Mouse (Mus musculus) midbrain, embryonic 12.5 days (tissue): ENCODE measurements at regions not wholly inside any gene's neighbourhood (a gene's known extent, or its start where the extent isn't known, plus 50 kb on each side); places are given as distances from the start of the nearest gene placed in this dataset.

ENCODE experiments used
- ATAC-seq: fragments of 200-750 bp; cut with Nextera tagmentation; 2 replicates; pipeline ENCODE4 v1.8.0; 2017; ENCODE audit warnings: low read depth, moderate TSS enrichment, moderate library complexity; ENCODE audit not compliant: low FRiP score
- H3K27ac ChIP-seq: fragments of 300-500 bp; sonication (generic); replicated peaks from 2 replicates; pipeline ENCODE4 v1.5.1; 2016; ENCODE audit warnings: mild to moderate bottlenecking
- H3K27me3 ChIP-seq: fragments of 300-500 bp; sonication (generic); 2 replicates; pipeline ENCODE4 v1.6.1; 2016; ENCODE audit warnings: mild to moderate bottlenecking
- H3K36me3 ChIP-seq: fragments of 300-500 bp; sonication (generic); 2 replicates; pipeline ENCODE4 v1.6.1; 2016
- H3K4me1 ChIP-seq: fragments of 300-500 bp; sonication (generic); 2 replicates; pipeline ENCODE4 v1.6.1; 2016
- H3K4me2 ChIP-seq: fragments of 300-500 bp; sonication (generic); replicated peaks from 2 replicates; pipeline ENCODE4 v1.6.1; 2016; ENCODE audit warnings: mild to moderate bottlenecking, moderate library complexity
- H3K4me3 ChIP-seq: fragments of 300-500 bp; sonication (generic); 2 replicates; pipeline ENCODE4 v1.5.1; 2016; ENCODE audit warnings: mild to moderate bottlenecking
- H3K9ac ChIP-seq: fragments of 300-500 bp; sonication (generic); replicated peaks from 2 replicates; pipeline ENCODE4 v1.6.1; 2016; ENCODE audit warnings: mild to moderate bottlenecking, moderate library complexity
- H3K9me3 ChIP-seq: fragments of 300-500 bp; sonication (generic); 2 replicates; pipeline ENCODE4 v1.6.1; 2016; ENCODE audit warnings: mild to moderate bottlenecking
- WGBS: fragments of 180-500 bp; shearing (Covaris S2); methylation state at CpG from one replicate; pipeline ENCODE4 v1.1.7; 2016; 5-methylcytosine and 5-hydroxymethylcytosine counted together

DNA sequence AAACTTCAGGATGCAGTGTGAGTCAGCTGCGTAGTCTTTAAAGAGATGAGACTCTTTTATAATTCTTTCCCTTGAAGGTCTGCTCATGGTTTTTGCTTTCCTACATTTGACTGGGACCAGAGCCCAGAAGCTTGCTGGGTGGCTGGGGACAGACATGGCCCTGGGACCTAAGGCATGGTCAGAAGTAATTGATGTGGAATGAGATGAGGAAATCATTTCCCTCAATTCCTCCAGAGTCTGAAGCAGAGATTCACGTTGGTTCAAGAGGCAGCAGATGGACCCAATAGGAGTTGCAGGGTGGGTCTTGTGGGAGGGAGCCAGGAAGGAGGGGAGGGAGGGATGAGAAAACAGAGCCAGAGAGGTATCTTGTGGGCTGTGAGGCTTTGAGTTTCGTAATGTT lies 473.9 kb downstream of the Rps24 start:
- Histone ChIP-seq H3K36me3 (no peaks in the 10 kb centered on the region), H3K4me2 (no peak overlapping the region), H3K4me3 (no peak overlapping the region), H3K4me1 (peaks cover 14% of the 10 kb centered on the region), H3K9me3 (no peaks in the 10 kb centered on the region), H3K9ac (no peak overlapping the region), H3K27me3 (peaks cover 6% of the 10 kb centered on the region; the same call in 1 of the 2 replicates), H3K27ac (no peak overlapping the region)
- WGBS: 72% methylated on average over 3 of the region's 3 CpGs
- no peak for ATAC-seq

DNA sequence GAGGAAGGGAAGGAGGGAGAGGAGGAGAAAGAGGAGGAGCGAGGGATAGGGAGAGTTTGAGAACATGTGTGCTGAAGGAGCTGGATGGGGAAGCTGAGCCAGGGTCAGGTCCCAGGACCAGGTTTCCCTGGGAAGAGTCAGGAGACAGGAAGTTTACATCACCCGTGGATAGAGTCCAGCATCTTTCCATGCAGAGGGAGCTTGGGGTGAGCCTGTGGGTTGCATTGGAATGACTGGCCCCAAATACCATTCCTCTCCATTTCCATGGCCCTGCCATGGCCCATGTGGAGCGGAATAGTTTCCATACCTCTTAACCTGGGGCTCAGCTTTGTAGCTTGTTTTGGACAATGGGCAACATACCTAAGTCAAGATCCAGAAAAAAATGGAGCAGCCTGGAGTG lies 474.8 kb downstream of the Rps24 start:
- H3K9me3 ChIP-seq: no peaks in the 10 kb centered on the region
- H3K36me3 ChIP-seq: no peaks in the 10 kb centered on the region
- no peak overlapping the region for H3K4me2 ChIP-seq
- no peak overlapping the region for H3K4me3 ChIP-seq
- H3K4me1 ChIP-seq: peaks cover 9% of the 10 kb centered on the region
- WGBS: 82% methylated on average over 3 of the region's 3 CpGs
- H3K9ac ChIP-seq: no peak overlapping the region
- ATAC-seq: no peak
- peaks cover 6% of the 10 kb centered on the region; the same call in 1 of the 2 replicates for H3K27me3 ChIP-seq
- H3K27ac ChIP-seq: no peak overlapping the region

DNA sequence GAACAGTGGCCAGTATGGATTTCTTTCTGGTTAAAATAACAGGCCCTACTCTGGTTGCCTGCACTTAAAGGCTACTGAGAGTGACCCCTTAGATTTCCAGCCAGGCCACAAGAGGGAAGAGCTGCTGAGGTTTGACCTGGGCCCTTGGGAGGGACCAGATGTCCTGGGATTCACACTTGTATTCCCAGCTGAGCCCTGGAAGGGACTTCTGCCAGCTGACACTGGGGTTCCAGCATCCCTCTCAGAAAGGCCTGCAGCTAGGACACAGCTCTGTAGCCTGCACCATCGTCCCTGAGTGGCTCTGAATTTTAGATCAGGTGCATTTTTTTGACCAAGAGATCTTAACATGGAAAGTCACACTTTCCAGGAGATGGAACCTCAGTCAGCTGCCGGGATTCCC lies 482.7 kb downstream of the Rps24 start:
- ATAC-seq: no peak
- Histone ChIP-seq H3K36me3 (no peaks in the 10 kb centered on the region), H3K9me3 (no peaks in the 10 kb centered on the region), H3K4me3 (no peak overlapping the region), H3K27me3 (no peaks in the 10 kb centered on the region), H3K27ac (no peak overlapping the region), H3K4me2 (no peak overlapping the region), H3K9ac (no peak overlapping the region), H3K4me1 (0 out of 2 replicates have a peak, but pooled peaks cover 10% of the 10 kb centered on the region)
- WGBS: 81% methylated on average over 2 of the region's 2 CpGs

DNA sequence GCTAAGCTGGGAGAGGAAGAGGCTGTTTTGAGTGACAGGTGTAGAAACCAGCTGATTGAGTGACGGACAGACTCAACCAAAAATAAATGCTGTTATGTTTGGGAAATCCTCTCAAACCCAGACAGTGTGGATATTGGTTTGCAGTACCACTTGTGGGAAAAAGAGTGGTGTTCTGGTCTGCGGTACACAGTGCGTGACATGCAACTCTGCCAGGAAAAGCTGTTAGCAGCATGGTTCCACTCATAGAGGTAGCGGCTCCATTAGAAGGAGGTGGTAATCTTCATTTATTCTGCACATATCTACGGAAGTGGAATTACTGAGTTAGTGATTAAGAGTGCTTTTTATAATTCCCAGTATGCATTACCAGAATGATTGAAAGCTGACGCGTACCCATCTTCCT lies 485.4 kb downstream of the Rps24 start:
- Histone ChIP-seq H3K4me1 (0 out of 2 replicates have a peak, but pooled peaks cover 10% of the 10 kb centered on the region), H3K4me2 (no peak overlapping the region), H3K27ac (no peak overlapping the region; the same call in 1 of the 2 replicates), H3K9ac (no peak overlapping the region), H3K27me3 (no peaks in the 10 kb centered on the region; the same call in 1 of the 2 replicates), H3K36me3 (no peaks in the 10 kb centered on the region), H3K9me3 (no peaks in the 10 kb centered on the region), H3K4me3 (no peak overlapping the region)
- ATAC-seq: no peak
- WGBS: 92% methylated on average over 7 of the region's 7 CpGs

DNA sequence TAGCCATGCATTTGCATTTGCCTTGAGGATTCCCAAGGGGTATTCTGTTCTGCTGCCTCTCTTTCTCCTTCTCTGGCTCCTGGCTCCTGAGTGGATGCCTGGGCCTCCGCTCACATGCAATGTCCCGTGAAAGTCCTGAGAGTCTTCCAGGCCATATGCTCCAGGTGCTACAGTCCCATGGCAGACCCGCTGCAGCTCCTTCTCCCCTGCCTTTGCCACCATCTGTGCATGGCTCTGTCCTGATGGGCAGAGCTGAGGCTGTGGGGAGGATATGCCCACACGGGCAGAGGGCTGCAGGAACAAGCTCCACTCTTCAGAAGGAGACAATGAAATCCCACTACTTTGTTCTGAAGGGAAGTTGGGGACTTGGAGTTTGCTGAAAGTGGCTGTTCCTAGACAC lies 485.9 kb upstream of the Zmiz1 start:
- Histone ChIP-seq H3K4me3 (no peak overlapping the region), H3K36me3 (no peaks in the 10 kb centered on the region), H3K9me3 (no peaks in the 10 kb centered on the region), H3K27me3 (no peaks in the 10 kb centered on the region; the same call in 1 of the 2 replicates), H3K4me2 (no peak overlapping the region), H3K4me1 (0 out of 2 replicates have a peak, but pooled peaks cover 10% of the 10 kb centered on the region), H3K27ac (no peak overlapping the region), H3K9ac (no peak overlapping the region)
- 83% methylated on average over 4 of the region's 4 CpGs for WGBS
- no peak for ATAC-seq

DNA sequence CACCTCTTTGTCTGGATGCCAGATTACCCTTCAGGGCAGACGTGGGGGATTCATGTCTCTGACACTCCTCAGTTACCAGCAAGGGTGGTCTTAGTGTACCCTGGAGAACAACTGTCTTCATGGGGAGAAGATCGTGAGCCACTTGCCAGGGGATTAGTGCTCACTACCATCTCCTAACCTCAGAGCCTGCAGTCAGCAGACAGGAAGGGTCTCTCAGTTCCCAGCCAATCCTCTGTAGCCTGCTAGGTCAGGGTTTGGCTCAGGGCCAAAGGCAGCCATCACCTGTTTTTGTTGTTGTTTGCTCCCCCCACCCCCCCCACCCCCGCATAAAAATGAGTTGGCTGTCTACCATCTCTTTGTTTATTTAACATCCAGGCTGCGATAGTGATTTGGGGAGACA lies 485.4 kb upstream of the Zmiz1 start:
- no peak for ATAC-seq
- no peak overlapping the region for H3K4me3 ChIP-seq
- no peaks in the 10 kb centered on the region for H3K36me3 ChIP-seq
- H3K27ac ChIP-seq: no peak overlapping the region
- no peaks in the 10 kb centered on the region; the same call in 1 of the 2 replicates for H3K27me3 ChIP-seq
- WGBS: 64% methylated on average over 4 of the region's 4 CpGs
- H3K4me1 ChIP-seq: 0 out of 2 replicates have a peak, but pooled peaks cover 10% of the 10 kb centered on the region
- H3K4me2 ChIP-seq: no peak overlapping the region
- H3K9me3 ChIP-seq: no peaks in the 10 kb centered on the region
- no peak overlapping the region for H3K9ac ChIP-seq

DNA sequence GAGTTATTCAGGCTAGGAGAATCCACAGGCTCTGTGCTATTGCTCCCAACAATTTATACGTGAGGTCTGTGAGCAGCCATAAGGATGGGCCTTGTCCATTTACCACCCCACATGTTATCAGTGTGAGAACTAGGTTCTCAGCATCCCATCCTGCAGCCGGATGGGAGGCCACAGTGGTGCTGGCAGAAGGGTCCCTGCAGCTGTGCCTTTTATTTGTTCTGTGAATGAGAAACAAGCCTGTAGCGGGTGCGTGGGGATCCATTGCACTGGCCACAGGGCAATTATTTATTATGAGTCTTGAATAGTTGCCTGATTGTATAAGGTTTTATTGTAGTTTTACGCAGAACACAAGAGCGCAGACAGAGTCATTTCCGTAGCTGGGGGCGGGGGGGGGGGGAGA lies 476.5 kb upstream of the Zmiz1 start:
- 0 out of 2 replicates have a peak, but pooled peaks cover 2% of the 10 kb centered on the region for H3K9me3 ChIP-seq
- H3K27me3 ChIP-seq: no peaks in the 10 kb centered on the region
- H3K27ac ChIP-seq: no peak overlapping the region
- no peak overlapping the region for H3K4me2 ChIP-seq
- no peaks in the 10 kb centered on the region for H3K36me3 ChIP-seq
- 74% methylated on average over 8 of the region's 8 CpGs for whole genome bisulfite sequencing
- no peaks in the 10 kb centered on the region; the same call in 1 of the 2 replicates for H3K4me1 ChIP-seq
- H3K9ac ChIP-seq: no peak overlapping the region
- no peak for ATAC-seq
- no peak overlapping the region for H3K4me3 ChIP-seq

DNA sequence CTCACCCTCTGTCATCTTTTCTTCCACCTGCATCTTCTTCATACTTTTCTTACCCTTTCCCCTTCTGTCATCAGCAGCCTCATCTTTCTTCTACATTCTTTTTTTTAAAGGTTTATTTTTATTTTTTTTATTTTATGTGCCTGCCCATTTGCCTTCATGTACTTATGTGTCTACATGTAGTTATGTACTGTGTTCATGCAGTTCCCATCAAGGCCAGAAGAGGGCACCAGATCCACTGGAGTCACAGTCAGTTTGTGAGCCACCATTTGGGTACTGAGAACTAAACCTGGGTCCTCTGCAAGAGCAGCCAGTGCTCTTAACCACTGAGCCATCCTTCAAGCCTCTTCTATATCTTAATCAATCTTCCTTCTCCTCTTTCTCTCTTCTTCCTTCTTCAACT lies 475.7 kb upstream of the Zmiz1 start:
- no peaks in the 10 kb centered on the region for H3K36me3 ChIP-seq
- no peaks in the 10 kb centered on the region for H3K27me3 ChIP-seq
- no peak overlapping the region for H3K4me2 ChIP-seq
- ATAC-seq: no peak
- no peak overlapping the region for H3K27ac ChIP-seq
- H3K9me3 ChIP-seq: 0 out of 2 replicates have a peak, but pooled peaks cover 2% of the 10 kb centered on the region
- no peaks in the 10 kb centered on the region; the same call in 1 of the 2 replicates for H3K4me1 ChIP-seq
- H3K4me3 ChIP-seq: no peak overlapping the region
- H3K9ac ChIP-seq: no peak overlapping the region

DNA sequence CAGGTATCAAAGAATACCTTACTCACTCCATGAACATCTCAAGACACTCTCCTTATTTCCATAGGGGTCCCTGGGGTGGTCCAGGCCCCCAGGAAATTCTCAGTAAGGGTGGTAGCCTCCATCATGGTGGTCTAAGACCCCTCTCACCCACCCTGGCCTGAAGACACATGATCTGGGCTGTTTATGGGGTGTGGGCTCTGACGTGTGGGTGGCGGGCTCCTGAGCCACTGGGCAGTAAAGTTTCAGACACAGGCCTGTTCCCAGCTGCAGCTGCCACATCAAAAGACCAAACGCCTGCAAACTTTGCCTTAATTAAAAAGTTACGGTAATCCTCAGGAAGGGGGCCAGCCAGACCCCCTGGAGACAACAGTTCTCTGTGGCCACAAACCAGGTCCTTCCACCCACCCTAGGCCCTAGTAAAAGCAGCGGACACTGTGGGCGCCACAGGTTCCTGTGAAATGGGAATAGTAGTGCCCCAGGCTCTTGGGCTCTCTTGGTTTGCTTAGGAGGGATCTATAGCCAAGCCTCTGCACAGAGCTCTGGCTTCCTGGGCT lies 473.1 kb upstream of the Zmiz1 start:
- Histone ChIP-seq H3K9ac (no peak overlapping the region), H3K36me3 (no peaks in the 10 kb centered on the region), H3K27ac (no peak overlapping the region), H3K4me3 (no peak overlapping the region), H3K27me3 (no peaks in the 10 kb centered on the region), H3K4me1 (no peaks in the 10 kb centered on the region; the same call in 1 of the 2 replicates), H3K9me3 (0 out of 2 replicates have a peak, but pooled peaks cover 2% of the 10 kb centered on the region), H3K4me2 (no peak overlapping the region)
- ATAC-seq: no peak
- WGBS: 59% methylated on average over 6 of the region's 6 CpGs

DNA sequence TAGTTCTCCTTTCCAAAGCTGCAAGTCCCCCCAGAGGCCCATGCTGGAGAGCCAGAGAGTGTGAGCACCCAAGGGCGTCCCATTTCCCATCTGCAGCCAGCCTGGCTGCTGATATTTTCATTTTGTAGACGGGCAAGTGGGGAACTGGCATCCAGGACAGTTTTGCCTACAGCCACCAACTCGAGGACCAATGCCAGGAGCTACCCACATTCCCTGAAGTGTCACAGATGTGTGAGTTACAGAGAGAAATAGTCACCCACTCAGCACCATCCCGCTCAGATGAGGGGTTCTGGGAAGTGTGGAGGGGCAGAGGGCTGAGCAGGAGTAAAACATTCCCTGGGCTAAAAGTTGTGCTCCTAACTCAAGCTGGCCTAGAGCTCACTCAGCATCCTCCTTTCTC lies 472.6 kb upstream of the Zmiz1 start:
- Histone ChIP-seq H3K27me3 (no peaks in the 10 kb centered on the region), H3K4me3 (no peak overlapping the region), H3K9ac (no peak overlapping the region), H3K4me2 (no peak overlapping the region), H3K4me1 (no peaks in the 10 kb centered on the region; the same call in 1 of the 2 replicates), H3K9me3 (0 out of 2 replicates have a peak, but pooled peaks cover 2% of the 10 kb centered on the region), H3K27ac (no peak overlapping the region), H3K36me3 (no peaks in the 10 kb centered on the region)
- 83% methylated on average over 4 of the region's 4 CpGs for WGBS
- no peak for ATAC-seq

DNA sequence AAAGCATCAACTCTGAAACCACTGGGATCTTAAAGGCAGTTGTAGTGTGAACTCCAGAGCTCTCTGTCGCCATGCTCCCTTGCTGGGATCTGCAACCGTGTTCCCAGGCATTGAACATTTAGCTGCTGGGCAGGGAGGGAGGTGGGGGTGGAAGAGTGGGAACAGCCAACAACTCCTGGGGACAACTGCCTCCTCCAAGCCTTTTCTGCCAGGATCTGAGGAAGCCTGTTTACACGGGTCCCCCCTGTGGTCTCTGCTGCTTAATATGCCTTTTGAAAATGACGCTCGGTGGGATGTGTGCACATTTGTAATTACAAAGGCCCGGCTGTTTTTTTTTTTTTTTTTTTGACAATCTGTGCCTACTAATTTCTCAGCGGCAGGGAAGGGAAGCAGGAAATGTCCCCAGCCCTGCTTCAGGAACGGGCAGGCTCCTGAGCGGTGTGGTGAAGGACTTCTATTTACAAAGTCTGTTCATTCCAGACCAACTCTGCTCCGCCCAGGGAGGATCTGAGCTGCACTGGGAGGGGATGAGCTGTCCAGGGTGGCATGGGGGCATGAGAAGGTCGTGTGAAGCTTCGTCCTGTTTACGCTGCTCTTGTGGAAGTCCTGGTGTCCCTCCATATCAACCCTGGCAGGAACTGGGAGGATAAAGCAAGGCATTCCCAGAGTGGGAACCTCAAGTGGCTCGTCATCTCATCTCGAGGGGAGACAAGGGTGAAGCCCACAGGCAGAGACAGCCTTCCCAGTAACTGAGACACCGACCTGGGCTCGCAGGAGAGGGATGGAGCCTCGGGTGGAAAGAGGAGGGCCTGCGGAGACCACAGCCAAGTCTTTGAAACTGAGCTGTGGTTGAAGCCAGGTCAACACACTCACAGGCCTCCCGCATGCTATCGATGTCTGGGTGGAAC lies 465.0 kb upstream of the Zmiz1 start:
- Histone ChIP-seq H3K4me3 (no peak overlapping the region), H3K4me2 (peak overlapping the region; percentile 14; the same call in 1 of the 2 replicates), H3K4me1 (peaks cover 45% of the 10 kb centered on the region), H3K27ac (peak overlapping the region; percentile 58), H3K9me3 (peaks cover 9% of the 10 kb centered on the region; the same call in 1 of the 2 replicates), H3K9ac (no peak overlapping the region), H3K27me3 (peaks cover 32% of the 10 kb centered on the region), H3K36me3 (no peaks in the 10 kb centered on the region)
- 31% methylated on average over 21 of the region's 21 CpGs for WGBS
- ATAC-seq: no peak

DNA sequence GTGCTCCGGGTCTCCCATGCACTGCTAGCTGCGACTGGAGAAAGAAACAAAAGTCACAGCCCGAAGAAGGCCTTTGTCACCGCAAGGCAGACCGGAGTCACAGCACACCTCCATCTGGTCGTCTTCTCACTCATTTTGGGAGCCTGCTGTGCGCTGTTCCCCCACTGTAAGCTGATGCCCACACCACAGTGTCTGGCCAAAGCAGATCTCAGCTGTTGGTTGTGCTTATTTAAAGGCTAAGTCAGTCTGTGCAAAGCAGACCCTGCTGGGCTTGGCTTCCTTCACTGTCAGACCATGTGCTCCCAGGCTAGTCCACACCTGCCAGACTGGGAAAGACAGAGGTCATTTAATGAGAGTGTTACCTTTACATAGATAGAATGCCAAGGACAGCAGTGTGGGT lies 463.8 kb upstream of the Zmiz1 start:
- Histone ChIP-seq H3K9ac (no peak overlapping the region), H3K4me1 (peaks cover 45% of the 10 kb centered on the region), H3K4me3 (no peak overlapping the region), H3K27ac (peak overlapping the region; percentile 15; the same call in 1 of the 2 replicates), H3K27me3 (peaks cover 44% of the 10 kb centered on the region), H3K4me2 (no peak overlapping the region), H3K36me3 (no peaks in the 10 kb centered on the region), H3K9me3 (peaks cover 9% of the 10 kb centered on the region; the same call in 1 of the 2 replicates)
- ATAC-seq: no peak
- WGBS: 62% methylated on average over 7 of the region's 7 CpGs
